Mouse (Mus musculus) adrenal gland (tissue): Measurements from ENCODE around the gene Anxa7.

Source experiments
- intact Hi-C: fragments of 180-260 bp; cut with DNase I; formaldehyde crosslinking; loops from one replicate; pipeline ENCODE4 v1.15.1; 2025
- long read RNA-seq, 2 experiments: library from polyadenylated mRNA; unstranded; transcript quantifications; one replicate each; pipeline ENCODE4 v2.0.0; 2020; ENCODE audit warnings: borderline replicate concordance in 1 of 2; ENCODE audit not compliant: insufficient replicate concordance in 1 of 2

The Anxa7 gene
- long read RNA-seq, experiment 1, transcript Anxa7-201 (13 exons, 2,851 nt) = major isoform, 90 of 123 reads
- long read RNA-seq, experiment 1, partial matches to known transcripts = 26 of 123 reads
- long read RNA-seq, experiment 1, other reads (novel, unspliced or antisense) = 2 of 123 reads
- long read RNA-seq, experiment 2, transcript Anxa7-201 (13 exons, 2,851 nt) = major isoform, 72 of 107 reads
- long read RNA-seq, experiment 2, partial matches to known transcripts = 21 of 107 reads
- long read RNA-seq, experiment 2, other reads (novel, unspliced or antisense) = 8 of 107 reads

DNA sequence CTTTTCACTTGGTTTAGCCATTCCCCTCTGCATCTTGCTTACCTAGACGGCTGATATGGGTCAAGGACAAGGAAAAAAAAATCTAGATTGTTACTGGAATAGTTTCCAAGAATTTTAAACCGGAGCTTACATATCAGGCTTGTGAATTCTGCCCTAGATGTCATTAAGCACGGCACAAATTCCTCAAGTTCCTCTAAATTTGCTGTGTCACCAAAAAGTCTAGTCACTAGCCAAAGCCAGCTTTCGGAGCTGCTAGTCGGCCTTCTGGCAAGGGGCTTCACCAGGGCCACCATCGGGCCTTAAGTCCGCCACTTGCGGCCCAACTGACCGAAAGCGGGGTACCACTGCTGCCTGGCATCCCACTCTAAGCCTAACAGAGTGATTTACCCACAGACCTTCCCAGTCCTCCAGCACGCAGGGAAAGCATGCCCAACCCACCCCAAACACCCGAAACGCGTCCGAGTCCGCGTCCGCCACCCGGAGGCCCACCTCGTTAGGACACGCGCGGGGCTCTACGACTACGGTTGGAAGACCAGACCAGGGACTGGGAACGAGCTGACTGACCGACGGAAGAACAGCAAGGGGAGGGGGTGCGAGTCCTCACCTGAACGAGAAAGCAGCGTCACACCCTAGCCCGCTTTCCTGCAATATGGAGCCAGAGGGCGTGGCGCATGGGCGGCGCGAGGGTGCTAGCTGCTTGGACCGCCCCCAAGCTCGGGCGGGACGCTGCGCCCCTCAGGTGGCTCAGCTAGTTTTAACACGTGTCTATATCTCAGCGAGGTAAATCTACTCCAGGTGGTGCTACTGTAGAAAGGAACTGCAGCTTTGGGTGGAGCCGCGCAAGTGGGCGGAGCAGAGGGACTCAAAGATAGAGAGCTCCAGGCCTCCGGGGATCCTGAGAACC lies at the start of gene Anxa7:
Gene Anxa7, minus strand, starts transcription at position 843 of the 904 bp plus-strand sequence.
- intact Hi-C loops = no loop called here

DNA sequence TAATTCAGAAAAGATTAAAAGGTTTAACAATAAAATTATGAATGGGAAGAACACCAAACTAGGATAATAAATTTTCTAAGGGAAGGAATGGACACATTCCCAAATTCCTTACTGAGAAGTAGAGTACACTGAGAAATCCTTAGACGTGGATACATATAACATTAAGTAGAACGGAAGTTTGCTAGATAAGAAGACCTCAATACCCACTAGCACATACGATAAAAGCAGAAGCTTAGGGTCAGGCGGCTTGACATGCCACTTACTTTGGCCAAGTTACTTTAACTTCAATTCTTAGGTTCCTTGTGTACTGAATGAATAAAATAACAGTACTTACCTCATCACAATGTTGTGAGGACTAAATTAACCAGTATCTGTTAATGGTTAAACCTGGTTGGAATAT lies 49.7 kb upstream of the Anxa7 start:
- intact Hi-C loops = no loop called here

DNA sequence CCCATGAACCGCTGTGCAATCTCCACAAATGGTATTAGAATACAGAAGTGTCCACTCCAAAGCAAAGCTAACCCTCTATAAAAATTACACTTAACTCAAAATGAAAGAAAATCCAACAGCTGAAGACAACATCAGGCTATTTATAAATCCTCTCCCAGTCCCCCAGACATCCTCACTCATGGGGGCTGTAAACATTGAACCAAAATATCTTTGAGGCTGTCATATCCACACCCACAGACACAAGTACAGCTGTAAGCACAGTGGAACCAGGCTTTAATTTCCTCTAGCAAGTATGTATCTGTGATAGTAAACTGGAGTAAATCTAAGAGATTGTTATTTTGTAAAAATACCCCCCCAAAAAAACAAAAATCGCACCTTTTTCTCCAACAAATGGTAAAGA lies 40.2 kb upstream of the Anxa7 start:
- intact Hi-C loops = no loop called here

DNA sequence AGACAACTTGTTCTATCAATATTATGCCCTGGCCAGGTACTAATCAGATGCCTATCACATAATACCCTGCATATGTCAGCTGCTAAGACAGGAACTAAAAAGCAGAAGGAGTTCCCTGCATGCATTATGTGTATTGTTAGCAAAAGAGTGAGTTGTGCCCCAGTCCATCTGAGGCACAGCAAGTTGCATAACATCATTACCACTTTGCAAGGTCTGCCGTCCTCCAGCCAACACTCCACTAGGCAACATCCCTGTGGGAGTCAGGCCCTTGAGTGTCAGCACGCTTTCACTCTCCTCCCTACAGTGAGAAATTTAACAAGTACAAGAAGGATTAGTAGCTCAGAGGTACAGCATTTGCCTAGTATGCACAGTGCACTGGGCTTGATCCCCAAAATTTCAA lies 28.5 kb upstream of the Anxa7 start:
- intact Hi-C loops = no loop called here

DNA sequence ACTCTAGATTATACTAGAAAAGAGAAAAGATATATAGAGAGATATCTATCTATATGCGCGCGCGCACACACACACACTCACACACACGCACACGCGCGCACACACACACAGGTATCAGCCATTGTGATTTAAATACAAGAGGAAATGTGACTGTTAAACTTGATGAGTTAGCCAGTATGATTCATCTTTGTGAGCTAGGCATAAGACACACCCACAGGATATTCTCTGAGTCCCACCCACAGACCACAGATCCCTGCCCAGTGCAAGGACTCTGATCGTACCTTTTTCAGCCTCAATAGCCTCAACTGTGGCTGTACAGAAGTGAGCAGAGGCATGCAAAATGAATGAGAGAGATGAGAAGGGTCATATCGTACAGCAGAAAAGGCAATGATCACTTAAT lies 23.0 kb upstream of the Anxa7 start:
- intact Hi-C loops = loop anchor here (5.0 kb wide), 1 partner anchor 36 kb away; no protein-coding TSS in a partner anchor

DNA sequence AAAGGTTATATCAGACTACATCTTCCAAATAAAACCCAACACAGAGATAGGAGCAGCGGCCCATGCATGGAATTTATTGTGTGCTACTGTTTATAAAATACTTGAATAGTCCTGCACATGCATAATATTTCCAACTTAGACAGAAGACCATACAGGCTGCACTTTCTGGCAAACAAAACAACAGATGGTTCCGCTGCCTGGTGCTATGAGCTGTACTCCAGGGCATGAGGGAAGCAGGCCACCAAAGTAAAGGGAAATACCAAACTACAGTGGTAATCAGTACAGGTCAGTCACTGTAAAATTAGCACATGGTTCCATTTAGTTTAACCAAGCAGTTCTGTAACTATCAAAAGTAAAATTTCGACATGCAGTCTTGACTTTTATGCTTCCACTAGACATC lies 20.0 kb upstream of the Anxa7 start:
- intact Hi-C loops = loop anchor here (5.0 kb wide), 1 partner anchor 33 kb away; no protein-coding TSS in a partner anchor

DNA sequence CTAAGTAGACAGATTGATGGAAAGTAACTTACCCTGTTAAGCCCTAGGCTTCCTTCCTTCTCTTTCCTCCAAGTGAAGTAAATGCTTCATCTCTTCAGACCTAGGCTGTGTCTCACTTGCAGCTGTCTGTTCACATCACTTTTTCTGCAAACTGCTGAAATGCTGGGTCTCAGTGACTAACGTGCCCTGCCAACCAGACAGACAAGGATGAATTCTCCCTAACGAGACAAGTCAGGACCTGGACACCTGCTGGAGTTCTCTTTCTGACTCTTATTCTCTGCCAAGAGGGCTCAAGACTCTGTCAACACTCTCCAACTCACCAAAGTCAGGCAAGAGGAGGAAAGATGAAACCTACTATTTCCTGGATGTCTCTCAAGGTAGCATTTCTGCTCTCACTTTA lies 16.7 kb upstream of the Anxa7 start, which contains the start of gene Mss51:
Gene Mss51, minus strand, starts transcription at position 299 of the 400 bp plus-strand sequence.
- intact Hi-C loops = no loop called here

DNA sequence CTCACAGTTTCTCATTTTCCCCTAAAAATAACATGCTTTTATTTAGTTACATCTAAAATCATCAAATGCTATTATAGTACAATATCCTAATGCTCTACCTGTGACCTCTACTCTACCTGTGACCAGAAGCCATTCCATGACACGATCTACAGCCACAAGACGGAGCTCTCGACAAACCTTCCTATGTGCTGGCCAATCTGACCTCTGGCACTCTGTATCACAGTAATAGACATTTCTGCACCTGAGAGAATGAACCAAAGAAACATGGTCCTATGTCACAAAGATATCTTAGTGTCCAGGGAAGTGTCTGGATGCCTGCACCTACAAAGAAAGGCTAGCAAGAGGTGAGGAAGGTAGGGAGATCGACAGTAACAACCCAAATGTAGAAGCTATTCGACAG lies 6.1 kb upstream of the Anxa7 start:
- intact Hi-C loops = no loop called here

DNA sequence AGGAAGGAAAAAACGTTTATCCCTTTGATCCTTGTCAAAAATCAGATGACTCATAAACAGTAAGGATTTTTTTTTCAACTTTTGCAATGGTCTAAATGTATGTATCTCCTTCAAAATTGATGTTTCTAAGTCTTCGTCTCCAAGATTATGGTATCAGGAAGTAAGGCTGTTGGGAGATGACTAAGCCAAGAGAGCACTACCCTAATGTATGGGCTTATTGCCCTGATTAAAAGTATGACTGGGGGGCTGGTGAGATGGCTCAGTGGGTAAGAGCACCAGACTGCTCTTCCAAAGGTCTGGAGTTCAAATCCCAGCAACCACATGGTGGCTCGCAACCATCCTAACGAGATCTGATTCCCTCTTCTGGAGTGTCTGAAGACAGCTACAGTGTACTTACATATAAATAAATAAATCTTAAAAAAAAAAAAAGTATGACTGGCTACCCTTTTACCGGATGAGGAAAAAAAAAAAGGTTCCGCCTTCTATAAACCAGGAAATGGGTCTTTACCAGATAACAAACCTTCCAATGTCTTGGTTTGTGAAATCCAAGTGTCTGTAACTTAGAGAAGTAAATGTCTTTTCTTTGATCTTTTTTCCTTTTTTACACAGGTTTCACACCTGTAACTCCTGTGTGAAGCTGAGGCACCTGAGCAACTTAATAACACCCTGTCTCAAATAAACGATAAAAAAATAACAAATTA lies 2.3 kb upstream of the Anxa7 start:
- intact Hi-C loops = no loop called here

DNA sequence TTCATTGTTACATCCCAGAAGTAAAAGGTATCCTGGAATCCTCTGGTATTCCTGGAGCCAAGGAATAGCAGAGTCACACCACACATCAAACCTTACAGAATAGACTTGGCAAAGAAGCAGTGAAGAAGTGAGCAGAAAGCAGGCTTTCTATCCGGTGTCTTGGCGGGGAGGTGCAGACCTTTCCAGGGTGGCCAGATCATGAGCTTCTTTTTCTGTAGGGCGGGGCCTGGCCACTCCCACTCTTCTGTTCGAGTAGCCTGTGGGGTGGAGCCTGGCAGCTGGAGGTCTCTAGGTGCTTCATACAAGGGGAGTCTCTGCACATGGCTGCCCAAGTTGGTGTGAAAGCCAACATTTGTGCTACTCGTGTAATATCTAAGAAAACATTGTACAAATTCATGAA lies 1.3 kb upstream of the Anxa7 start:
- intact Hi-C loops = no loop called here

DNA sequence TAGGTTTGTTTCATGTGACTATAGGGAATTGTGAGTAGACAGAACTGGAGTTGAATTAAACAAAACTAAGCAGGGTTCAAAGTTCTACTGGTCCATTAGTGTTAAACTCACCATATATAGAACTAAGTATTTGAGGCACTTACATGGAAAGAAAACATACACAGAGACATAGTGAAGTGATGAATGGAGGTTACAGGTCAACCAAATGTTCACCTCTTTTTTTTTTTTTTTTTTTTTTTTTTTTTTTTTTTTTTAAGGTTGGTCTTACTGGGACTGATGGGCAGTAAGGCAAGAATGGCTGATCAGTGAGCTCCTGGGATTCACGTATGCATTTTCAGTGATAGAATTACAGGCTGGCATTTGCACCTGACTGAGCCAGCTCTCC lies 254 bp upstream of the Anxa7 start:
- intact Hi-C loops = no loop called here

DNA sequence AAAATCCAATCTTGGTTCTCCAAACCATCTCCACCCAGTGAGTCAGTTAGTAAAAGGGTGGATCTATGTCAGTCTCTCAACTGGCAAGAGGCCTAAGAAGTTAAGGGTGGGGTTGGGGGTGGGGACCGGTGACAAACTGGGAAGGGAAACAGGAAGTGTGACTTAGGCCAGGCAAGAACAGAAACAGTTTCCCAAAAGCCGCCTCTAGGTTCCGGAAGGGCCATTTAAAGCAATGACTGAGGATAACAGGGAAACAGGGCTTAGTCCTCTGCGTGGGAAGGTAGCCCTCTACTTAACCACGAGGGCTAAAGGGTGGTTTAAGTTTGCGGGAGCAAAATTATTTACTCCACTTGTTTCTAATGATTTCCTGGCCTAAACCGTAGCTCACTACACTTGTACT lies 1.1 kb downstream of the Anxa7 start:
- intact Hi-C loops = no loop called here

DNA sequence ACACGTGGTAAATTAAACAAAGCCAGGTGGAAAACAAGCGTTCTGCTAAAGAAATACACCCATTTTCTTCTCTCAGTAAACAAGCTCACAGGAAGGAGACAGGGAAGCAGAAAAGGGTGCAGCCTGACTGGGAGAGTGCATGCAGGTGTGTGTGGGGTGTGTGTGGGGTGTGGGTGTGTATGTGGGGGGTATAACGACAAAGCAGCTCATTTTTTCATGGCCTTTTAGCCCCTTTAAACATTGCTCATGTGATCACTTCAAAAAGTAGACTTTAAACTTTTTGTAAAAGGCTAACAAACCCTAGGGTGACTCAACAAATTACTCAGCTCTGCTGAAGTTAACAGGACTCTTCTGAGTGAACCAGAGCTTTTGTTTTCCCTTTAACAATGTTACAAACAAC lies 1.5 kb downstream of the Anxa7 start:
- intact Hi-C loops = no loop called here

DNA sequence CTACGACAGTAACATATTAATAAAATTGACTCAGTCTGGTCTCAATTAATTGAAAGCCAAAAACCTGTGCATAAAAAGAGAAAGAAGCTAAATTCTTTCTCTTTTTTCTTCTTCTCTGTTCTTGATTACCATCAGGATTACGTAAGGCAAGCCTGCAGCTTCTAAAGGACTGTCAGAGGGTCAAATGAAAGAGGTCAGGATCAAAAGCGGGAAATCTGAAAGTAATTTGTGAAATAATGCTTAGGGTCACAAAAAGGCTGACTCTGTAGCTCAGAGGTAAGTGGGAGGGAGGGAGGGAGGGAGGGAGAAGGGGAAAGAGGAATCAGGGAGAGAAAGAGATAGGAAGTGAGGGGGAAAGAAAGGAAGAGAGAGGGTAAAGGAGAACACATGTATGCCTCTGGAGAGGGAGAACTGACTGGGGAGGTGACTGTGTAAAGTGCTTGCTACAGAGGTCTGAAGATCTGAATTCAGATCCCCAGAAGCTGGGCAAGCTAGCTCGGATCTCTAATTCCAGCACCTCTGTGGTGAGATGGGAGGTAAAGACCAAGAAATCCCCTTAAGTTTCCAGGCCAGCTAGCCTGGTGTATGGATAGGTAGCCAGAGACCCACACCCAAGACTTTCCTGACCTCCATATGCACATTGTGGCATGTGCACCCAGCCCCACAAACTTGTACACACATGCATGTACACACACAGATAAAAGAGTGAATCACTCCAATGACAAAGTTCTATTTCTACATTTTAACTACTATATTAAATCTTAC lies 2.5 kb downstream of the Anxa7 start:
- intact Hi-C loops = no loop called here

DNA sequence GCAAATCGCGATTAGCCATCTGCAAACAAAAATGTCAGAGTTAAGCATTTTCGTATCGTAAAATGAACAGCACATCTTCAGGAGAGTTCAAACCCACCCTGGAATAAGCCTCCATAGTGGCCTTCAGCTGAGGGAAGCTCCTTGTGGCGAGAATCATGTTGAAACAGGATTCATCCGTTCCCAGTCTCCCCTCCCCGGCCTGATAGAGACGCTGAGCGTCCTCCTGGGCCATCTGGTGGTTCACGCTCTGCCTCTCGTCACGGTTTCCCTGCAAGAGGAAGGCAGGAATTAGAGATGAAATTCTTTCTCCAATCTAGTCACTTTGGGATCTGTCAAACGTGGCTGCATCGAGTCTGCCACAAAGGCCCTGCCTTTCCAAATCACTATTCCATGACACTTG lies 19.7 kb downstream of the Anxa7 start:
- intact Hi-C loops = no loop called here

DNA sequence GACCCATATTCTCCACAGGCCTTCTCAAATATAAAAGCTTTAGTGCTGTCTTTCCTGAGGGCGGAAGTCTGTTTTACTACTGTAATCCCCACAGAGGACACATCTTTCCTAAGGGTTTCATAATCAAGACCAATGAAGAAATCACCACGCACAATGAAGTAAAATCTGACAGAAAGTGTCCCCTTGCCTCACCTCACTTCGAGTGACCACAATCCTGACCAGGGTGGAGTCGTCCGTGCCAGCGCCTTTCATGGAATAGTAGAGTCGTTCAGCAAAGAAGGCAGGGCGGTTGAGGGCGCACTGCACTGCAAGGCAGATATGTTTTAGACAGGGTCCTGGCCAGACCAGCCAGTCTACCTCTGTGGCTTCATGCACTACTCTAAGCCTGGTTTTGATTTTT lies 21.6 kb downstream of the Anxa7 start:
- intact Hi-C loops = no loop called here

DNA sequence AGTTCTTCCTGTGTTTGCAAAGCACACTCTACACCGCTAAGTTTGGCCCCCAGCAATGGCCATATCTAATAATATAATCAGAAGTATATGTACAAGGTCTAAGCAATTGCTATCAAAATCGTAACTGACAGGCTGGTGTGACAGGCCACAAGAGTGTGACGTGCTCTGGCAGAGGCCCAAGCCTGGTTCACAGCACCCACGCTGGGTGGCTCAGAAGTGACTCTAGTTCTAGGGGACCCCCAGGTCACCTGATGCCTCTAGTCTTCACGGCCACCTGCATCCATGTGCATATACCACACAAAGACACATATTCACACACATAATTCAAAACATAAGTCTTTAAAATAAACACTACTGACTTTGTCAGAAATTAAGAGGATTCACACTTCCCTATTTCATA lies 27.0 kb downstream of the Anxa7 start:
- intact Hi-C loops = no loop called here

DNA sequence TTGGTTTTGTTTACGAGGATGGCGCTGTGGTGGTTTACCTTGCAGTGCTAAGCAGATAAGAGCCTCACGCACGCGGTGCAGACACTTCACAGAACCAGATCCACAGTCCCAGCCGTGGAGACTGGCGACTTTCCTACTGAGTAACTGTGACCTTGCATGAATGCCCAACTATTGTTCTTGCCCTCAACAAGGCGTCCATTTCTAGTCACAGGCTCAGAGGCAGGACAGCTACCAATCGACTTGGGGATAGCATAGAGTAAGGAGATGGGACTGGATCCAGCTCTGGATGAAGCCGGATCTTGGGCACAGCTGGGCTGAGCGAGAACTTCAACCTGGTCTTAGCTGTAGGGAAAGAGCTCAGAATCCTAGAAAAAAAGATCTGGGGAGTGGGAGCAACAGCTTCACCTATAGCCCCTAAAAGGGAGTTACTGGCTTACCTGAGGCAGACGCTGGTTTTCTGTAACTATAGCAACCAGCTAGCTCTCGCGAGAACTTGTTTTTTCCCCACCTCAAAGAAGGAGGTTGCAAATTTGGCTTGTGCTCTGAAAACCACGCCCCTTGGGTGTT lies 28.1 kb downstream of the Anxa7 start, which contains the start of gene Cfap70:
Gene Cfap70, minus strand, starts transcription at position 462 of the 567 bp plus-strand sequence.
- intact Hi-C loops = no loop called here

DNA sequence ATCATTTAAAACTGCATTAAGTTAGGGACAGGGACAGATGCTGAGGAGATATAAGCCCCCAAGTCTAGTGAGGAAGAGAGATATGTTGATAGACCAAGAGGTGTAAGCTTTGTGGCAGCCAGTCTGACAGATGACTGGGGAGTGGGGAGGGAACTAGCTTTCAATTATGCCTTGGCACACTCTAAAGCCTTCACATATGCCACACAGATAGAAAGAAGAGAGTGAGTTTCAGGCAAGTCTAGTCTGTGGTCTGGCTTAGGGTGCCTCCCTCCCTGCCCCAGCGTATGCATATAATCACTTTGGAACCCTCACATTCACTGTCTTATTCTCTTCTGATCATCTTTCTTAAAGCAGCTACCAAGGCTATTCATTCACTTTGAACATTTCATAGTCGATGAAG lies 28.6 kb downstream of the Anxa7 start:
- intact Hi-C loops = no loop called here

DNA sequence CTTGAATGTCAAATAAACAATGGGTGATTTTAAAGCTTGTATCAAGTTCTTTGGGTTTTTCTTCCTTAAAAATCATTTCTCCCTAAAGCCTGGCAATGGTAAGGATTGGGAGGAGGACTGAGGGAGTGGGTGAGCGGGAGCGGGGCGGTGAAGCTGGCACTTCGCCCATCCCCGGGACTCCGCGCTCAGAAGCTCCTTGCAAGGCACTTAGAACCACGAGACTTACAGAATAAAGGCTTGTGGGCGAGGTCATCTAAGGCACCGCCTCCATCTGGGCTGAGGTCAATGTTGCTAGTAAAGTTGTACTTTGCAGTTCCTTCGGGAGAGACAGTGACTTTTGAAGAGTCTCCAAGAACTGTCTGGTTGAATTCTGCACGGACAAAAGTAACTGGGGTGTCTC lies 32.7 kb downstream of the Anxa7 start:
- intact Hi-C loops = no loop called here

DNA sequence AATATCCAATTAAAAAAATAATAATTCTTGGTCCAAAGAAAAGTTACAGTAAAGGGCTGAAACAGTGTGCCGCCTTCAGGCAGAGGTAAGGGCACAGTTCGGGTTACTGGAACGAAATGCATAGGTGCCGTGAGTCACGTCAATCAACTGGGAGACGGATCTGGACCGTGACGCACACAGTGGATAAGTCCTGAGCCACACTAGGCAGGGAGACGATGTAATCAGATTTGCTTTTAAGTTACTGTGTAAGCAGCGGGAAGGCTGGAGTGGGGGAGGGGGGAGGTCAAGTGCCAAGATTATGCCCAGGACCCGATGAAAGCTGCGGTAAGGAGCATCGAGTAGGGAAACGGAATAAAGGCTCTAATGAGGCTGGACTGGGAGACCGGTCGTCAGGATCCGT lies 37.7 kb downstream of the Anxa7 start:
- intact Hi-C loops = no loop called here
